Mouse (Mus musculus): ENCODE results near the gene Ap3d1. TPM values are rescaled to one million over a fixed set of nuclear protein-coding genes. Genes with fewer than 3 reads are reported as not detected.
A peak's percentile ranks its signal among the peaks of the same experiment; 100 is the strongest.

Ap3d1 gene
- total RNA-seq, 2 experiments from 2014 or later: 12.5 to 30.5 TPM

DNA sequence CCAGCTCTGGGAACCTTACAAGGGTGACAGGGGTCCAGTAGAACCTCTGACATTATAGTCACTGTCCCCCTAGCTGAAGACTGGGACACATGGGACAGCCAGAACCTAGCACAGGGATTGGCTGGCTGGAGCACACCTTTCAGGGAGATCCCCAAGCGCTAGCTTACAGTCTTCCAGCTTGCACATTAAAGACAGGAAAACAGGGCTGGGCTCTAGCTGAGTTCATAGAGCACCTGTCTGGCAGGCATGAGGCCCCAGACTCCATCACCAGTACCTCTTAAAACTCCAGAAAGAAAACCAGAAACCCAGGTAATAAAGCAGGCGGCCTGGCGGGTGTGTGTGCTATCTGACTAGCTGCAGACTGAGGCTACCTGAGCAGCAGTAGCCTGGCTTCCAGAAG, 68.4 kb downstream of the Ap3d1 start:
- no peak for ATAC-seq (replicated peaks; ENCODE audit: low FRiP score, poor library complexity, severe bottlenecking)

DNA sequence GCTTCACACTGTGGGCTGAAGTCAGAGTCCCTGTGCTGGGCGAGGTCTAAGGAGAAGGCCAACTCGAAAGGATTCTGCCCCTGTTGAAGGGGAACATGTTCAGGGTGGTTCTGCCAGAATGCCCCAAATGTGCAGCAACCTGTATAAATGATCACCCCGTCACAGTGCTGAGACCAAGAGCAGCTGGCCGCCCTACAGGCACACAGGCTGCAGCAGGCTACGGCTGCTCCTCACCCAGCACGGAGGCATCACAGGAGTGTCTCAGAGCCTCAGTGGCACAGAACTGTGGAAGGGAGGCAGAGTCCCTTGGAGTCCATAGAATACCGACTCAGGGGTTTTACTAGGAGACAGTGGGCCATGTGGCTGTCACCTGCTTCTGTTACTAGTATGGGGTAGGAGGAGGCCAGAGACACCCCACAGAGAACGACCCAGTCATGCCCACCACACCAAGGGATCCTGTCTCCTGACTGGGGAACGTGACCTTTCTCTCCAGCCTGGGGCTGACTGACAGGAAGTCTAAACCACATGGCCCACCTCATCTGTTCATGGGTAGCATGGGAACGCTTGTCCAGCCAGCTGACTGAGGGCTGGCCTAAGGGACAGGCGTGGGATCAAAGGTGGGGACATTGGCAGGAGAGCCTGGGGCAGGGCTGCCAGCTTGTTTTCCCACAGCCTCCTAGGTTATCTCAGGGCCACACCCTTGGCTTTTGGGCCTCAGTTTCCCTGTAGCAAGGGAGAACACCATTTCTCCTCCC, 70.0 kb downstream of the Ap3d1 start:
- ATAC-seq (replicated peaks; ENCODE audit: low FRiP score, poor library complexity, severe bottlenecking): no peak

DNA sequence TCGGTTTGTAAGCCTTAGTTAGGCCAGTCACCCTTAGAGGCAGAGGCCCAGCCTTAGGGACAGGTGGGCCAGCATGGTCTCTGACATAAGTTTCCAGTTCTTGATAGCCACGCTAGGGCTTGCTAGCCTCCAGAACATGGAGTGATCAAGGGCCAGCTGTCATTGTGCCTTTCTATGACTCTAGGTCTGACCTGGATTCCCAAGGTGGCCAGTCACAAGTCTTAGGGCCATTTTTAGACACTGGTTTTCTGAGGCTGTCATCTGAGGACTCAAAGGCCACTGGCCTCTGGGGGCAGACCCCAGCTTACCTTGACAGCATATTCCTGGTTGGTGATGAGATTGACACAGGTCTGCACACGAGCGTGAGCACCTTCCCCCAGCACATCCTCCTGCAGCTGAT, 70.8 kb downstream of the Ap3d1 start:
- no peak for ATAC-seq (replicated peaks; ENCODE audit: low FRiP score, poor library complexity, severe bottlenecking)

DNA sequence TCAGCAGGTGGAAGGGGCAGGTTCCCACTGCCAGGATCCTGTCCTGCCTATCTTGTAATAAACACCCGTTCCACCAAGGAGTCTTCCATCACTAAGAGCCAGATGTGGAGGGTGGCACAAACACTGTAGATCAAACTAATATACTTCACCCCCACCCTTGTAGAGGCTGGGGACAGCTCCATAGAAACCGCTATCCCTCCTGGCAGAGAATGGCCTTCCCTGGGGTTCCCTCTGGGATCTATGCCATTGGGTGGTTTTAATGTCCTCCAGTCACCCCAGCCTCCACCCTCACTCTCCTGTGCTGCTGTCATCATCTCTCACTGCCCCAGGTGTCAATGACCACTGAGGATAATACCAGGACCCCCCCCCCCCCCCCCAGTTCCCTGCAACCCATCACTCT, 71.5 kb downstream of the Ap3d1 start:
- no peak for ATAC-seq (replicated peaks; ENCODE audit: low FRiP score, poor library complexity, severe bottlenecking)

DNA sequence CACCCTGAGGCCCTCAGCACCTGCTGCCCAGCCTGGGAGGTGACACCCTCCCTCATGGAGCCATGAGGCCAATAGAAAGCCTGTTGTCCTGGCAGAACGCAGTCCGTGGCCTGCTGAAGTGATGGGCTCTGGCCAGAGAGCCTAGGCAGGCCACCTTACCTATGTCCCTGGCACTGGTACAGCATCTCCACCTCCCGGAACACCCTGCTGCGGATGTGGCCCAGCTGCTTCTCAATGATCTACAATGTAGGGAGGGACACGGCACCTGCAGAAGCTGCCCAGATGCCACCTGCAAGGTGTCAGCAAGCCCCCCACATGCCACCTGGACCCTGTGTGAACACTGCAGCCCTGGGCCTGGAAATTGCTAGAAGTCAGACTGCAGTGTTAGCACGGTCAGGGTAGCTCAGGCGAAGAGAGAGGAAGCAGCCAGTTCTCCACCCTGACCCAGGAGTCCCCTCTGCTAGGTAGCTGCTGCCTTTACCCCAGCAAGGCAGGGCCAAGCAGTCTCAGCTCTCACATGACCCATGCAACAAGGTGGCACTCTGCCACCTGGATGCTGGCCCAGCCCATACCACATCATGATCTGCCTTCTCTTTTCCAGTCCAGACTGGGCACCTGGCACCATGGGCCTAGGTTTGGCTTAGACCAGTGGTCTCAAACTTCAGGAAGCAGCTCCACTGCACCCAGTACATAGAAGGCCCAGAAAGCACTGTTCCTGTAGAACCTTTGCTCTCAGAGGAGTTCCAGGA, 72.2 kb downstream of the Ap3d1 start:
- ATAC-seq (replicated peaks; ENCODE audit: low FRiP score, poor library complexity, severe bottlenecking): no peak

DNA sequence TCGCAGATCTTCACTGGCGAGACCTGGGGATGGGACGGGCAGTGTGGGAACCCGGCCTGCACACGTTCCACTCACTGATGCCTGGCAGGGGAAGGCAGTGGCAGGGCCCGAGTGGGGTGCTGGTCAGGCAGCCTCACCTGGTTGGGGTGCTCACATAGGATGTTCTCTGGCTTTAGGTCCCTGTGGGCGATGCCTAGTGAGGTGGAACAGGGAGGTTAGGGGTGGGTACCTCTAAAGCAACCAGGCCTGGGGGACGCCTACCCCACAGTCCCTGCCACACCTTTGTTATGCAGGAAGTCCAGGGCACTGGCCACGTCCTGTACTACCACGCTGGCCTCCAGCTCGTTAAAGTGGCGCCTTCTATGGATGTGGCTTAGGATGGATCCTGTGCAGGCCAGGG, 73.0 kb downstream of the Ap3d1 start:
- ATAC-seq (replicated peaks; ENCODE audit: low FRiP score, poor library complexity, severe bottlenecking): no peak

DNA sequence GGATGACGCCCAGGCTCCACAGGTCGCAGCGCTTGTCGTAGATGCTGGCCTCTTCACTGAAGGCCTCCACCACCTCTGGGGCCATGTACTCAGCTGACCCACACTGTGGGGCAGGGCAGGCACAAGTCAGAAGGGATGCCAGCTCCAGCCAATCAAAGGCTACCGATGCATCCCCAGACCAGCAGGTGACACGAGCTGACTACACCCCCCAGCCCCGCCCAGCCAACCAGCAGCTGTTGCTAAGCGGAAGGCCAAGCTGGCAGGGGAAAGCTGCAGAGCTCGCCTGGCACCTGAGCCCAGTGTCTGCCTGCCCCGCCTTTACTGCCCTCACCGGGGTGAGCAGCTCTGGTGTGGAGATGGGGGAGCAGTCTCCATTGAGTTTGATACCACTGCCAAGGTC, 73.5 kb downstream of the Ap3d1 start:
- ATAC-seq (replicated peaks; ENCODE audit: low FRiP score, poor library complexity, severe bottlenecking): no peak

DNA sequence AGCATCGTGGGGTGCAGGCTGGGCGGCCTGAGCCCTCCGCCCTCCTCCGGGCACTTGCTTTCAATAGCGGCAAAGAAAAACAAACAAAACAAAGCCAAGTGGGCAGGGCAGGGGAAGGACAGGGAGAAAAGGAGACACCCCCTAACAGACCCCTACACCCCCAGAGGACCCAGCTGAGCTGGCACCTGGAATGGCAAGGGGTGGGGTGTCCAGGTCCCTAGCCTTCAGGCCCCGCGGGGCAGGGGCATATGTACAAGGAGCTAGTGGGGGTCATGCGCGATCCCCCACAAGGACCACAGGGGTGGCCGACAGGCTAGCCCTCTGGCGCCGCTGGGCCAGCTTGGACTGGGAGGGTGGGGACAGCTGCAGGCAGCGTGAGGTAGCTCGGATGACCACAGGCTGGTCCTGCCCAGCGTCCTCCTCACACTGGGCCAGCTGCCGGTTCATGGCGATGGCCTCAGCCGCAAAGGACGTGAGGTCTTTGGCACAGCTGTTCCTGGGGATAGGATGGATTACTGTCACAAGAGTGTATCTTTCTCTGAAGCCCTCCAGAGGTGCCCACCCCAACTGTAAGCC, 75.1 kb downstream of the Ap3d1 start:
- no peak for ATAC-seq (replicated peaks; ENCODE audit: low FRiP score, poor library complexity, severe bottlenecking)

DNA sequence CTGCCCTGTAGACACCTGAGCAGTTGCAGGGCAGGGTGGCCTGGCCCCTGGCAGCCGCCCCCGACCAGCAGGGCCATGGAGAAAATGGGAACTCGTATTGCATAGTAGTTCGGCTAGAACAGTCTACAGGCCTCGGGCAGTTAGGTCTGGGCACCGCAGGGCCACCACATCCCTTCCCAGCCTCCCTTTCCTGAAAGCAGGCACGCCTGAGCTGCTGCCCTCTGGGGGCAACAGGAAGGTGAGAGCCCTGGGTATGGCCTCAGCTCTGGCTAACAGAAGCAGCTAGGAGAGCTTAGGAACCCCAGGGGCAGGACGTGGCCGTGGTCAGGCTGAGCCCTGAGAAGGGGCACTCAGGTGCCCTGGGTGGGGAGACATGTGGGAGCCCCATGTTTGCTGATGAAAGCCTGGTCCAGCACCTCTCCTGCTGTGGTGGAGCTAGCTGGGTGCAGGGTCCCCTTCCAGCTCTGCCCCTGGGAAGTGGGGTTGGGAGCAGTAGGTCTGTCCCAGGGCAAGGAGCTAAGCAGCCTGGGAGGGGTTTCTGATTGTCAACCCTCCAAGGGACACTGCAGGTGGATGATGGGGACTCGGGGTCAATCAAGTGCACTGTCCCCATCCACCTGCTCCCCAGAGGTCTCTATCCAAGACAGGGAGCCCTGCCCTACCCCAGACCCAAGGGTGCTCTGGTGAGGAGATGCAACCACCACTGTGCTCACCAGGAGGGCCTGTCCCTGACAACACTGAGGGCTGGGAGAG, 75.9 kb downstream of the Ap3d1 start:
- no peak for ATAC-seq (replicated peaks; ENCODE audit: low FRiP score, poor library complexity, severe bottlenecking)

DNA sequence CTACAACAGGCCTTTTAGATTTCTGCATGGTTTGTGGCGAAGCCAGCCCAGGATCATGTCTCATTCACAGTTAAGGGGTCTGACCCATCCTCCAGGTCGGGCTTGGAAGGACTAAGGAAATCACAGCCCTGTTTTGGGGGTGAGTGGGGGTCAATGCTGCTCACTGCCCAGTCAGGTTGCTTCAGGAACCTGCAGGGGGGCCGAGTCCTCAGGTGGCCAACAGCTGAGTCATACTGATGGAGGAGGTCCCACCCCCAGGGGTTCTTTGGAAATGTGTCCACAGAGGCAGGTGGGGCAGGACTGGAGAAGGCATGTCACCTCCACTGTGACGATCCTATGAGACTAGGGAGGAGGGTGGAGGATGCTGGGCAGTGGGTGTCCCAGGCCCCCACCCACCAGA, 76.6 kb downstream of the Ap3d1 start:
- no peak for ATAC-seq (replicated peaks; ENCODE audit: low FRiP score, poor library complexity, severe bottlenecking)

DNA sequence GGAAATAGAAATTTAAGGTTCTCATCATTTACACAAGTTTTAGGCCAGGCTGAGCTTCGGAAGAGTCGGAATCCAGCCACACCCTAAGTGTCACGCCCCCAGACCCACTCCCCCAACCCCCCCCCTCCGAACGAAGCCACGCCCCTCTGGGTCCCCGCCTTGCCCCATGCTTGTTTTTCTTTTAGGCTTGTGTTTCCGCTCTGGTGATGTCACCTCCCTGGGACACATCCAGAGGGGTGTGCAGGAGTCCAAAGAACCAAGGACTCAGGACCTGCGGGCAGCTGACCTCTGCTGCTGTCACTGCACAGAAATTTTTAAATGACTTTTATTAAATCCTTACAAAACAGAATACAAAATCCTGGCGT, 77.1 kb downstream of the Ap3d1 start:
- ATAC-seq (replicated peaks; ENCODE audit: low FRiP score, poor library complexity, severe bottlenecking): no peak

DNA sequence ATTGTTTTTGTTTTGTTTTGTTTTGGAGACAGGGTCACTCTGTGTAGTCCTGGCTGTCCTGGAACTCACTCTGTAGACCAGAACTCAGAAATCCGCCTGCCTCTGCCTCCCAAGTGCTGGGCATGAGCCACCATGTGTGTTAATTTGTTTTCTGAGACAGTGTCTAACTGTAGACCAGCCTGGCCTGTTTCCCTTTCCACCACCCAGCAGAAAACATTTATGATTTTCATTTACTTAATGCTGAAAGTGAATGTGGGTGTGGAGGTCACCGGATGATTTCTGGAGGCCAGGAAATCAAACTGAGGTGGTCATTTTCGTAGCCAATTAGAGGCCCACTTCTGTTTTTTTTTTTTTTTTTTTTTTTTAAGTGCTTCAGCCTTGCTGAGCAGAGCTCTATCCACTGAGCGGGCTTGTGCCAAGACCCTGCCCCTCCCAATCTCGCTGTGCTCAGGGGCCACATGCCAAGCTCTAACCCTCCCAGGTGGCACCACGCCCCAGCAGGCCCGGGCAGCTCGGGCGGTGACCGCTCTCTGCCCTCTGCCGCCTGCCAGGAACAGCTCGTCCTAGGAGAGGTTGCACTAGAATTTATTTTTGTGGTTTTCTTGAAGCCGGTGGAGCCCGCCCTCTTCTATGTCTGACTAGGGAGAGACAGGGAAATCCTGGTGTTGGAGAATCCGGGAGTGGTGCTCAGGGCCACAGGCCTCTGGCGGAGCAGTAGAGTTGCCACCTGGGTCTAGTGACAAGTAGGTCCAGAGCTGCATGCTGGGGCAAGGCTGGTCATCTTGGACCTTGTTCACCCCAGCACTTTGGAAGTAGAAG, 77.7 kb downstream of the Ap3d1 start:
- peak; percentile 76 for ATAC-seq (replicated peaks; ENCODE audit: low FRiP score, poor library complexity, severe bottlenecking)

DNA sequence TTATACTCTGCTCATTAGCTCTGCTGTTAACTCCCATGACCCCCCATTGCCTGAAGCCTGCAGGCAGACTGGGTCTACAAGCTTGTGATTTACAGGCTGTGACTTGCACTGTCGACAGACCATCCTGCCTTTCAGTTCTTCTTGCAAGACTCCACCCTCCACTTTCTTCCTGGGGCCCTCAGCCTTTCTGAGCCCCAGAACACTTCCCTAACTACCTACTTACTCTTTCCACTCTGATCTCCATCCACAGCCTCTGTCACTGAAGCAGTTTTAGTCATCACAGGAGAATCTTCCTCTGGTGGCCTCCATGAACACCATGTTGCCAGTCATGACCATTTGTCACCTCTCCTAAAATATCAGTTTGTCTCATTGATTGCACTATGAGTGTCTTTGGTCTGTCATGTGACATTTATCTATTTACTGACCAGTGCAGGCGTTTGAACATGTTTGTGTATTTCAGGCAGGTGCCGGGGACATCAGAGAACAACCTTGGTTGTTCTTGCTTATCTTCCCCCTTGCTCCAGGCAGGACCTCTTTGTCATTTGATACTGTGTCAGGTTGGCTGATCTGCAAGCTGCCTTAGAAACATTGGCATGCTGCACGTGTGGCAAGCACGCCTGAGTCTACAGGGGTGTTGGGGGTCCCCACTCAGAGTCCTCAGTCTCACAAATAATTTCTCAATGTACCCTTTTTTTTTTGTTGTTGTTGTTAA, 78.4 kb downstream of the Ap3d1 start:
- ATAC-seq (replicated peaks; ENCODE audit: low FRiP score, poor library complexity, severe bottlenecking): no peak

DNA sequence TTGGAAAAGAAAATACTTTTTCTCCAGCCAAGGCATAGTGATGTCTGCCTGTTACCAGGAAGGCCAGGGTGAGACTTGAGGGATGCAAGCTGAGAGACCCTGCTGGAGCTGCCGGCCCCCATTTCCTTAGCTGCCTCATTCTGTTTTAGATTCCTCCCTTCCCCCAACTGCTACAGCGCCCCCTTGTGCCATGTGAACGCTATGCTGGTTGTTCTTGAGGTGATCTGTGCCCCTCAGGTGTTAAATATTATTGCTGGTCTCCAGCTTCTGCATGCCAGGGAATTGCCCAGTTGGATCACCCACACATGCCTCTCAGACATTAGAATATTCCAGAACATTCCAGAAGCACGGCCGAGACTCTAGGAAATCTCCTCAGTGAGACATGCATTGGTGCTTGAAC, 80.9 kb downstream of the Ap3d1 start:
- ATAC-seq (replicated peaks; ENCODE audit: low FRiP score, poor library complexity, severe bottlenecking): no peak

DNA sequence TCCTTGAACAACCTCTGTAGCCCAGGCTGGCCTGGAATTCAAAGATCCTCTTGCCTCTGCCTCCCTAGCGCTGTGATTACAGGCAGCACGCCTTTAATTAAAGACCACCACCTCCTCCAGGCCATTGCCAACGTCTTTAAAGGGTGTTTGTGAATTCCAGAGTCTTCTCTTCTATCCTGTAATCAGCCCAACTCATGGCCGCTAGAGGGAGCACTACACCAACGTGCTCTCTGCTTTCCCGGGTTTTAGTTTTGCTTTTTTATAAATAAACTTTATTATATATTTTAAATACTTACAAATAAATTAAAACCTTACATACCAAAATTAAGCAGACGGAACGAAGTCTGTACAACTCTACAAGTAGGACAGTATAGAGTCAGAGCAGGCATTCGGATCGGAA, 82.9 kb downstream of the Ap3d1 start:
- peak; percentile 45; the same call in 1 of the 2 replicates for ATAC-seq (replicated peaks; ENCODE audit: low FRiP score, poor library complexity, severe bottlenecking)

DNA sequence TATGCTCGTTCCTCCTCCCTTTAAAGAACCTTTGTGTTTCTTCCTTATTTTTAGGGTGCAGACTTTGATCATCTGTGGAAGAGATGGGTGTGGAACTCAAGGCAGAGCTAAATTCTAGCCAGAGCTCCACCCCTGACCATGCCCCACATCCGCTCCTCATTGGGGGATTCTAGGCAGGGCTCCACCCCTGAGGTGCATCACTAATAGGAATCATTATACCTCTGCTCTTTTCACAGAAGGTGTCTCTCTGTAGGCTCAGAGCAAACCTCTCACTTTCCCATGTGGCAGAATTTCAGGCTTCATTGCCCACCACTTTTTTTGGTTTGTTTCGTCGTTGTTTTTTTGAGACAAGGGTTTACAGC, 83.2 kb downstream of the Ap3d1 start:
- peak; percentile 74 for ATAC-seq (replicated peaks; ENCODE audit: low FRiP score, poor library complexity, severe bottlenecking)

DNA sequence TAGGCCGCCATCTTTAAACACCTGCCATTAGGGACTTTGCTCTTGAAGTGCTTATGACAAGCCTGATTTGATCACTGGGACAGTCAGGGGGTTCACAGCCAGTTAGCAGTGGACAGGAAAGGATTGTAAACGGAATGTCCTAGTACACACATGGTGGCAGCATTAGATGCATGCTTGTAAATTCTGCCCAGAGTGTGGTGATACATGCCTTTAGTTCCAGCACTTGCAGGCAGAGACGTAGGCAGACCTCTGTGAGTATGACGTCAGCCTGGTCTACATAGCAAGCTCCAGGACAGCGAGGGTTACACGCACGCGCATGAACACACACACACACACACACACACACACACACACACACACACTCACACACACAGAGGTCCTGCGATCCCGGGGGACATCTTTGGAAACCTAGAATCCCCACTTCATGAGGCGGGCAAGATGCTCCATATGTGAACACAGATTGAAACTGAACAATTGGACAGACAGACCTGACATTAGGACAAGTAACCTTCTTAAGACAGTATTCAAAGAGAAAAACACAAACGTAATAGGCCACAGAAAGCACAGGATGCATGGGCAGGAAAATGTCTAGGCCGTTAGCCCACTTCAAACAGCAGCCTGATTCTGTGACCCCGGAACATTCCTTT, 83.7 kb downstream of the Ap3d1 start:
- ATAC-seq (replicated peaks; ENCODE audit: low FRiP score, poor library complexity, severe bottlenecking): no peak
